Mouse (Mus musculus) neural tube, postnatal 0 days (tissue): Measurements from ENCODE around the gene Ddx3y. TPM values are rescaled to one million over a fixed set of nuclear protein-coding genes. Genes with fewer than 3 reads are reported as not detected.

ENCODE experiments used
- polyA plus RNA-seq: library from polyadenylated mRNA; unstranded; fragments of >200 nt; fragmentation: Nextera tagmentation; extraction: Ambion mirVana; gene quantifications from 2 replicates; pipeline ENCODE4 v1.2.1, GENCODE M21; 2015

The Ddx3y gene
- 33.5 and 33.8 TPM in 2 replicates for polyA plus RNA-seq

GRCm38 (mm10) chrY:1286171-1286795, at the start of gene Ddx3y:
TSS of gene Ddx3y (minus strand) at chrY:1286629.

DNA sequence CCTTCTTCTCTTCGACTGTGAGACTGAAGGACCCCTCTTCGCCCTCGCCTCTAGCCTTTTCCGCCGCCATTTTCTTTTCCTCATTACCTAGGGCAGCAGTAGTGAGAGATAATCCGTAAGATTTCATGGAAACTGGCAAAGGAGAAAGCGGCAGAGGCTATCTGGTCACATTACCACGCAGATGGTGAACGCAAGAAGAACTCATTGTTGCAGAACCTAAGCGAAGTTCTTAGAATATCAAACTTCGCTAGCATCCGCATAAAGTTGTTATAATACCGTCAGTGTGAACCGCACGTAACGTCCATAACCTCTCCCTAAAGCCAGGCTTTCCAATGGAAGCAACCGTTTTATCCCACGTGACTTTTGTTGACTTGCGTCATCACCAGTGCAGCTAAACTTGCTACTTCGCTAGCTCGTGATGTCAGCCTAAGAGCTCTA, 41.0 kb downstream of the Ddx3y start, which contains the start of gene Uty:
Gene Uty, minus strand, starts transcription at position 334 of the 438 bp plus-strand sequence.

Other genes starting within 250 kb of the Ddx3y start
- gene Uty, start 40.9 kb downstream of the Ddx3y start, polyA plus RNA-seq, result 10.7 and 12.7 TPM in 2 replicates
- not detected in 2 replicates for gene Usp9y, start 173.2 kb upstream of the Ddx3y start, polyA plus RNA-seq